Mouse (Mus musculus) adipocyte (in vitro differentiated cells): Measurements from ENCODE around the gene Hinfp.
A peak's percentile ranks its signal among the peaks of the same experiment; 100 is the strongest.
"Not testable (repeated sequence)": the region's sequence is repeated elsewhere in the genome, so short reads cannot be mapped to it uniquely, and the experiment has no call there.

Experiments used
- DNase-seq: peaks from one replicate; pipeline ENCODE4 v3.0.0-alpha.2; 2016; ENCODE audit warnings: low spot score

Hinfp gene

GRCm38 (mm10) chr9:44332918-44333638 is 27.6 kb upstream of the Hinfp start:
- no peak for DNase-seq

DNA sequence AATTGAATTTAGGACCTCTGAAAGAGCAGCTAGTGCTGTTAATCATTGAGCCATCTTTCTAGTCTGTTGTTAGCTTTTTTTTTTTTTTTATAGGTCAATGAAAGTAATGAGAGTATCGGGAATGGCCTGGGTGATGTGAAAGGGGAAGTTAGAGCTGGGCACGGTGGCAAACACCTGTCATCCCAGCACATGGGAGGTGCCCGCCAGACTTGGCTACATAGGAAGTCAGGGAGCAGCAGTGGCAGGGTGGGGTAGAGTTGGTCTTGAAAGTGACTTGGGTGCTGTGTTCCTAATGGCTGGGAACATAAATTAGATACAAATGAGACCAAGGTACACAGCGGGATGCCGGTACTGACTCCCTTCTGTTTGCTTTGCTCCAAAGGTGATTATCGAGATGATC is 25.3 kb upstream of the Hinfp start:
- no peak for DNase-seq

GRCm38 (mm10) chr9:44327926-44328325 is 22.5 kb upstream of the Hinfp start:
- no peak for DNase-seq

GRCm38 (mm10) chr9:44327064-44327711 is 21.7 kb upstream of the Hinfp start:
- DNase-seq: no peak

DNA sequence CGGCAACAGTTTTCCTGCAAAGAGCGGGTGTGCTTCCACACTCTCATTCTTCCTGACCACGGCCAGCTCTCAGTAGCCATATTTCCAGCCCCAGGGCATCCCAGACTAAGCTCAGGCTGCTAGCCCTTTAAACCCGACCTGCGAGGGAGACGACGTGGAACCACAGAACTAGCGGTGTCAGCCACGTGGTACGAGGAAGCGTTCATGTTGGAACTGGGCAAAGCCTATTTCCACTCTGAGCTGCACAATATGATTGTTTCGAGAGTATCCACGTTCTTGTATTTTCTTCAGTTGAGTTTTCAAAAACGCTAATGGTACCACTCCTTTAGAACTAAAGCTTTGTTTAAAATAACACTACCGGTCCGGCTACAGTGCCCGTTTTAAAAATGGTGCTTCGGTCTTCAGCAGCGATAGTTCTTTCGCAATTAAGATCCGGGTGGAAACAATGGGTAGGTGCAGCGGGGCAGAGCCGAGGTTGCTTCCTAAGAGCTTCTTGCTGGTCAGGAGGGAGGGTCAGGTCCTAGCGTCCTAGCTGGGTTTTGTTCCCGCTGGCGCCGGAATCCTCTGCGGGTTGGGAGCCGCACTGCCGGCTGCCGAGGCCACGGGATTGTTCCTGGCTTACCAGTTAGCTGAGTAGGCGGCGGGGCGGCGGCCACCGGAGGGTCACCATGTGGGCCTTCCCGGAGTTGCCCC is 21.0 kb upstream of the Hinfp start:
- peak; percentile 89 for DNase-seq

DNA sequence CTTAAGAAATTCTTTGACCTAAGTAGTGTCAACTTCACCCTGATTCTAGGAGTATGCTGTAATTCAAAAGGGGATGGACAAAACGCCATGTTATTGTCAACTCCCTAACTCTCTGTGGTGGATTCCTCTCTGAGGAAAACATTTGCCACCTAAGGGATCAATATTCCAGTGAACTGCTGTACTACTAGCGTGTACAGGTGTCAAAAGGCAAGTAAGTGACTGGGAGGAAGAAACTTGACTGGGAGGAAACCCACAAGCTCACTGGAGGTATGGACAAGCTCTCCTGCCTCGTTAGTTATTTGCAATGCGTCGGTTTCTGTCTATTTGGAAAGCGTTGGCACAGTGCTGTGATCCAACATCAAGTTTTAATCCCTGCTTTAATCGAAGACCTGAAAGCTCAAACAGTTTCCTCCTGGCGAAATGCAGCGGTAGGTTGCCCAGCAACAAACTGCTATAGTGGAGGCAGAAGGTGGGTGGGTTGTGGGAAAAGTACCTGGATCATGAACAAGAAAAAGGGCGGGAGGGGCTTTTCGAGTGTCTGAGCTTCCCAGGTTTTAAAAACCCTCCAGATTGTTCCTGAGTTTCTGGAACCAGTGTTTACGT is 20.4 kb upstream of the Hinfp start, which contains the start of gene Dpagt1:
TSS of gene Dpagt1 (plus strand) at position 252 of the 603 bp plus-strand sequence.
- no peak for DNase-seq

DNA sequence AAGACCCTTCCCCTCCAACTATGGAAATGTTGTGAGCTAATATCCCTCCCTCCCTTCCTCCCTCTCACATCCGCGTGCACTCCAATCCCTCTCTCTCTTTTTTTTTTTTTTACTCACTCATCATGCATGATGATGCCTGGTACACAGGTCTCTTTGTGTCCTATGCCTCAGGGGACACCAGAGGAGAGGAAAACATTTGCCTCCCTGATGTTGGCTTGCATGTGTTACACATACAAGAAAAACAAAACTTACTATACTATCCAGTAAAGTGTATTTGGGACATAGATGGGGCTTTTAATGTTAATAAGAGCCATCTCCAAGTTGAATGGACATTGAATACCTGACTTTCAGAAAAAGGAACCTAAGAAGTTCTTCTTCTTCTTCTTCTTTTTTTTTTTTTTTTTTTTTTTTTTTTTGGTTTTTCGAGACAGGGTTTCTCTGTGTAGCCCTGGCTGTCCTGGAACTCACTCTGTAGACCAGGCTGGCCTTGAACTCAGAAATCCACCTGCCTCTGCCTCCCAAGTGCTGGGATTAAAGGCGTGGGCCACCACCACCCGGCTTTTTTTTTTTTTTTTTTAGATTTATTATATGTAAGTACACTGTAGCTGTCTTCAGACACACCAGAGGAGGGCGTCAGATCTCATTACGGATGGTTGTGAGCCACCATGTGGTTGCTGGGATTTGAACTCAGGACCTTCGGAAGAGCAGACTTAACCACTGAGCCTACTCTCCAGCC is 19.7 kb upstream of the Hinfp start:
- not testable (repeated sequence) for DNase-seq

GRCm38 (mm10) chr9:44324147-44324546 is 18.7 kb upstream of the Hinfp start:
- DNase-seq: no peak

GRCm38 (mm10) chr9:44323656-44324055 is 18.2 kb upstream of the Hinfp start:
- not testable (repeated sequence) for DNase-seq

DNA sequence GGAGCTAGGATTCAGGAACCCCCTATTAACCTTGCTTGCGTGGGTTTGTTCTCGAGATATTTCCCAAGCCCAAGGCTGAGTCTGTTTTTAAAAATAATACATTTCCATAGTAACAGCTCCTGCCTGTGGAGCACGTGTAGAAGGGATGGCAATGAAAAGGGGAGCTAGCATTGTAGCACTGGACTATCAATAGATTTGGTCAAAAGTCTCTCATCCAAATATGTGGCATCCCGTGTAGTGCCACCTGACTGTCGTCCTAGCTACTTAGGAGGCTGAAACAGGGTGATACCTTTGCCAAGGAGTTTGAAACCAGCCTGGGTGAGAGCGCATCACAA is 15.3 kb upstream of the Hinfp start:
- no peak for DNase-seq

- peak; percentile 96 for DNase-seq
Measured at GRCm38 (mm10) chr9:44319887-44320798, 14.7 kb upstream of the Hinfp start, which contains the start of gene C2cd2l. Gene C2cd2l (minus strand): TSS chr9:44320285.

- DNase-seq: no peak
Measured at GRCm38 (mm10) chr9:44319105-44319886, 13.8 kb upstream of the Hinfp start.

GRCm38 (mm10) chr9:44318826-44319095 is 13.3 kb upstream of the Hinfp start:
- DNase-seq: no peak

- DNase-seq: no peak
Measured at GRCm38 (mm10) chr9:44318076-44318825, 12.8 kb upstream of the Hinfp start.

DNA sequence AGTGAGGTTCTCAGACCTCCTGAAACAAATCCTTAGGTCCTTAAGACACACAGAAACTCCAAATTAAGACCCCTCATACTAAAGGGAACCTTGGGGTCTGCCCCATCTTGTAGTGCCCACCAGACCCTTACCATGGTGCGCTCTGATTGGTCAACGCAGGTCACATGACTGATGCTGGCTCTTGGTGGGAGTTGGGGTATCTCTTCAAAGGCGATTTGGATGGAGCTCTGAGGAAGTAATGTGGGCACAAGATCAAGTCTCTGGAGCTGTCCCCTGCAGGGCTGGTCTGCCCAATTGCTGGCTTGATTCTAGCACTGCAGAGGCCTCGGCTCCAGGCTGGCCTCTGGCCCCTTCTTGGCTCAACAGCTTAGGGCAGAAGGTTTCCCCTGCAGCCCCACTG is 12.0 kb upstream of the Hinfp start:
- DNase-seq: no peak

GRCm38 (mm10) chr9:44314910-44315309 is 9.4 kb upstream of the Hinfp start:
- DNase-seq: no peak

DNA sequence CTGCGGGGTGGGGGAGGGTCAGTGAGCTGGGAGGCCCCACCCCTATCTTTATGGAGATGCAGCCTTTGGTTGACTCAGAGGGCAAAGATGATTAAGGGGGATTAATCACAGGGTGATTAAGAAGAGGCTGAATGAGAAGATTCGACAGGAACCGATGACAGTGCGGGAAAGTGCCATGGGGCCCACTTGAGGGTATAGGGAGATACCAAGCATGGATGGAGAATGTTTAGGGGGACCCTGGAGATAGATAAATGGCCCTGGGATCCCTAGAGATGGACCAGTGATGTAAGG is 8.7 kb upstream of the Hinfp start:
- no peak for DNase-seq

DNA sequence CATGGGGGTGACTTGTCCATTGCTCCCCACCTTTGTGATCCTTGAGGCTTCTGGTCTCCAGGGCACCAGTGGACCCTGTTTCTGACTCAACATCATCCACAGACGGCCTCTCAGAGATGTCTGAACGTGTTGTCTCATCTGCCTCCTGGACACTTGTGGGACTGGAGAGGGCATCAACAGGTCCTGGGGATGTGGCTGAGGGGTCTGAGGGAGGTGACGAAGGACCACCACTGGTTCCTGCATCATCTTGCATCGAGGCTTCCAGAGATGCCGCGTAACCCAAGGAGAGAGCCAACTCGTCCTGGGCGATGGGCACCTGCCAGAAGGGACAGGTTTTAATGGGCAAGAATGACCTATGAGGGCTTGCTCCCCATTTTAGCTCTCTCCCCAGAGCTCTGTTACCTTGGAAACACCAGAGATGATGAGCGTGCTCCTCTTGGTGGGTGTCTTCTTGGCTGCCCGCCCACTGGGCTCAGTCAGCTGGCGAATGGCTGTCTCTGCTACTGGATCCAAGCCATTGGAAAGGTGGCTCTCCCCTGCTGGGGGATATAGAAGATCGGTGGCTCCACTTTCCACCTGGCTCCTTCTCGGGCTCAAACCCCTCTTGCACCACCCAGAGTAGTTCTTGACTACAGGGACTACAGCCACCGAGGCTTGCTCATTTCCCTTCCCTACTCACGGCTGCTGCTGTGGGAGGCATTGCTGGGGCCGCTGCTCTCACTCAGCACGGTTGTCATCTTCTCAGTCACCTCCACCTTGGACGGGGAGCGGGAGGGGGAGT is 8.2 kb upstream of the Hinfp start:
- no peak for DNase-seq
